Mouse (Mus musculus): Measurements from ENCODE around the gene Gnb1l. TPM values are rescaled to one million over a fixed set of nuclear protein-coding genes. Genes with fewer than 3 reads are reported as not detected.

The Gnb1l gene
- polyA plus RNA-seq, 1 experiment from 2014 or later, result 15.7 TPM

- 2% methylated on average over 57 of the region's 59 CpGs for WGBS
- Histone ChIP-seq H3K4me1 (ENCODE audit: control insufficient read depth, insufficient read depth, low read length) (peaks cover 14% of the 10 kb centered on the region), H3K27me3 (ENCODE audit: control insufficient read depth, insufficient read depth, low read length) (peaks cover 67% of the 10 kb centered on the region), H3K27ac (ENCODE audit: low read depth, low read length) (no peak overlapping the region), H3K4me2 (ENCODE audit: low read depth, low read length) (0 out of 2 replicates have a peak overlapping the region, but pooled peaks have one; percentile 16), H3K36me3 (ENCODE audit: control insufficient read depth, insufficient read depth, low read length) (no peaks in the 10 kb centered on the region), H3K9me3 (ENCODE audit: control insufficient read depth, low read length) (no peaks in the 10 kb centered on the region), H3K4me3 (ENCODE audit: low read depth, low read length) (0 out of 2 replicates have a peak overlapping the region, but pooled peaks have one; percentile 10), H3K9ac (replicated peaks; ENCODE audit: low read depth, low read length) (no peak overlapping the region)
- ATAC-seq (ENCODE audit: low read depth), result peak; percentile 26; the same call in 1 of the 2 replicates
These were observed 92.8 kb downstream of the Gnb1l start for GRCm38 (mm10) chr16:18591047-18592018.

- H3K9ac ChIP-seq (replicated peaks; ENCODE audit: low read depth, low read length), result no peak overlapping the region
- H3K27ac ChIP-seq (ENCODE audit: low read depth, low read length), result no peak overlapping the region
- no peaks in the 10 kb centered on the region for H3K36me3 ChIP-seq (ENCODE audit: control insufficient read depth, insufficient read depth, low read length)
- 79% methylated on average over 2 of the region's 2 CpGs for WGBS
- no peak for ATAC-seq (ENCODE audit: low read depth)
- no peak overlapping the region for H3K4me2 ChIP-seq (ENCODE audit: low read depth, low read length)
- H3K27me3 ChIP-seq (ENCODE audit: control insufficient read depth, insufficient read depth, low read length), result peaks cover 46% of the 10 kb centered on the region
- no peak overlapping the region for H3K4me3 ChIP-seq (ENCODE audit: low read depth, low read length)
- no peaks in the 10 kb centered on the region for H3K9me3 ChIP-seq (ENCODE audit: control insufficient read depth, low read length)
- peaks cover 4% of the 10 kb centered on the region for H3K4me1 ChIP-seq (ENCODE audit: control insufficient read depth, insufficient read depth, low read length)
These were observed 95.4 kb downstream of the Gnb1l start for GRCm38 (mm10) chr16:18593930-18594329.

GRCm38 (mm10) chr16:18596255-18596654, 97.7 kb downstream of the Gnb1l start:
- Histone ChIP-seq H3K4me2 (ENCODE audit: low read depth, low read length) (no peak overlapping the region), H3K36me3 (ENCODE audit: control insufficient read depth, insufficient read depth, low read length) (no peaks in the 10 kb centered on the region), H3K9ac (replicated peaks; ENCODE audit: low read depth, low read length) (no peak overlapping the region), H3K27me3 (ENCODE audit: control insufficient read depth, insufficient read depth, low read length) (peaks cover 22% of the 10 kb centered on the region), H3K4me1 (ENCODE audit: control insufficient read depth, insufficient read depth, low read length) (no peaks in the 10 kb centered on the region), H3K9me3 (ENCODE audit: control insufficient read depth, low read length) (no peaks in the 10 kb centered on the region), H3K27ac (ENCODE audit: low read depth, low read length) (no peak overlapping the region), H3K4me3 (ENCODE audit: low read depth, low read length) (no peak overlapping the region)
- WGBS, result 47% methylated on average over 5 of the region's 5 CpGs
- ATAC-seq (ENCODE audit: low read depth), result no peak

GRCm38 (mm10) chr16:18598006-18598405, 99.5 kb downstream of the Gnb1l start:
- Histone ChIP-seq H3K9me3 (ENCODE audit: control insufficient read depth, low read length) (no peaks in the 10 kb centered on the region), H3K4me1 (ENCODE audit: control insufficient read depth, insufficient read depth, low read length) (no peaks in the 10 kb centered on the region), H3K9ac (replicated peaks; ENCODE audit: low read depth, low read length) (no peak overlapping the region), H3K4me3 (ENCODE audit: low read depth, low read length) (no peak overlapping the region), H3K4me2 (ENCODE audit: low read depth, low read length) (no peak overlapping the region), H3K36me3 (ENCODE audit: control insufficient read depth, insufficient read depth, low read length) (no peaks in the 10 kb centered on the region), H3K27ac (ENCODE audit: low read depth, low read length) (no peak overlapping the region), H3K27me3 (ENCODE audit: control insufficient read depth, insufficient read depth, low read length) (peaks cover 10% of the 10 kb centered on the region)
- ATAC-seq (ENCODE audit: low read depth), result no peak
- WGBS, result 85% methylated on average over 3 of the region's 3 CpGs

GRCm38 (mm10) chr16:18601447-18601846, 102.9 kb downstream of the Gnb1l start:
- Histone ChIP-seq H3K27me3 (ENCODE audit: control insufficient read depth, insufficient read depth, low read length) (no peaks in the 10 kb centered on the region), H3K27ac (ENCODE audit: low read depth, low read length) (no peak overlapping the region), H3K36me3 (ENCODE audit: control insufficient read depth, insufficient read depth, low read length) (no peaks in the 10 kb centered on the region), H3K4me2 (ENCODE audit: low read depth, low read length) (no peak overlapping the region), H3K9ac (replicated peaks; ENCODE audit: low read depth, low read length) (no peak overlapping the region), H3K4me3 (ENCODE audit: low read depth, low read length) (no peak overlapping the region), H3K9me3 (ENCODE audit: control insufficient read depth, low read length) (no peaks in the 10 kb centered on the region), H3K4me1 (ENCODE audit: control insufficient read depth, insufficient read depth, low read length) (no peaks in the 10 kb centered on the region)
- 69% methylated on average over 7 of the region's 7 CpGs for WGBS
- ATAC-seq (ENCODE audit: low read depth), result no peak

- ATAC-seq (ENCODE audit: low read depth), result no peak
- Histone ChIP-seq H3K27ac (ENCODE audit: low read depth, low read length) (no peak overlapping the region), H3K36me3 (ENCODE audit: control insufficient read depth, insufficient read depth, low read length) (no peaks in the 10 kb centered on the region), H3K9me3 (ENCODE audit: control insufficient read depth, low read length) (no peaks in the 10 kb centered on the region), H3K4me2 (ENCODE audit: low read depth, low read length) (no peak overlapping the region), H3K4me3 (ENCODE audit: low read depth, low read length) (no peak overlapping the region), H3K4me1 (ENCODE audit: control insufficient read depth, insufficient read depth, low read length) (no peaks in the 10 kb centered on the region), H3K27me3 (ENCODE audit: control insufficient read depth, insufficient read depth, low read length) (0 out of 2 replicates have a peak, but pooled peaks cover 3% of the 10 kb centered on the region), H3K9ac (replicated peaks; ENCODE audit: low read depth, low read length) (no peak overlapping the region)
- WGBS, result 64% methylated on average over 8 of the region's 8 CpGs
These were observed 105.8 kb downstream of the Gnb1l start for GRCm38 (mm10) chr16:18604267-18604701.

GRCm38 (mm10) chr16:18605705-18606104, 107.2 kb downstream of the Gnb1l start:
- Histone ChIP-seq H3K27ac (ENCODE audit: low read depth, low read length) (no peak overlapping the region), H3K4me2 (ENCODE audit: low read depth, low read length) (no peak overlapping the region), H3K36me3 (ENCODE audit: control insufficient read depth, insufficient read depth, low read length) (no peaks in the 10 kb centered on the region), H3K4me1 (ENCODE audit: control insufficient read depth, insufficient read depth, low read length) (no peaks in the 10 kb centered on the region), H3K27me3 (ENCODE audit: control insufficient read depth, insufficient read depth, low read length) (0 out of 2 replicates have a peak, but pooled peaks cover 3% of the 10 kb centered on the region), H3K9me3 (ENCODE audit: control insufficient read depth, low read length) (no peaks in the 10 kb centered on the region), H3K9ac (replicated peaks; ENCODE audit: low read depth, low read length) (no peak overlapping the region), H3K4me3 (ENCODE audit: low read depth, low read length) (no peak overlapping the region)
- ATAC-seq (ENCODE audit: low read depth), result no peak
- WGBS, result 74% methylated on average over 5 of the region's 5 CpGs

- 0 out of 2 replicates have a peak, but pooled peaks cover 3% of the 10 kb centered on the region for H3K27me3 ChIP-seq (ENCODE audit: control insufficient read depth, insufficient read depth, low read length)
- H3K9ac ChIP-seq (replicated peaks; ENCODE audit: low read depth, low read length), result no peak overlapping the region
- H3K4me2 ChIP-seq (ENCODE audit: low read depth, low read length), result no peak overlapping the region
- WGBS, result 3% methylated on average over 11 of the region's 11 CpGs
- no peaks in the 10 kb centered on the region for H3K36me3 ChIP-seq (ENCODE audit: control insufficient read depth, insufficient read depth, low read length)
- H3K9me3 ChIP-seq (ENCODE audit: control insufficient read depth, low read length), result no peaks in the 10 kb centered on the region
- no peak for ATAC-seq (ENCODE audit: low read depth)
- H3K4me3 ChIP-seq (ENCODE audit: low read depth, low read length), result no peak overlapping the region
- H3K4me1 ChIP-seq (ENCODE audit: control insufficient read depth, insufficient read depth, low read length), result no peaks in the 10 kb centered on the region
- H3K27ac ChIP-seq (ENCODE audit: low read depth, low read length), result no peak overlapping the region
These were observed 109.7 kb downstream of the Gnb1l start for GRCm38 (mm10) chr16:18608226-18608625.

GRCm38 (mm10) chr16:18609099-18609498, 110.6 kb downstream of the Gnb1l start:
- ATAC-seq (ENCODE audit: low read depth), result no peak
- Histone ChIP-seq H3K27me3 (ENCODE audit: control insufficient read depth, insufficient read depth, low read length) (0 out of 2 replicates have a peak, but pooled peaks cover 3% of the 10 kb centered on the region), H3K9me3 (ENCODE audit: control insufficient read depth, low read length) (no peaks in the 10 kb centered on the region), H3K4me3 (ENCODE audit: low read depth, low read length) (no peak overlapping the region), H3K27ac (ENCODE audit: low read depth, low read length) (no peak overlapping the region), H3K9ac (replicated peaks; ENCODE audit: low read depth, low read length) (no peak overlapping the region), H3K4me2 (ENCODE audit: low read depth, low read length) (no peak overlapping the region), H3K4me1 (ENCODE audit: control insufficient read depth, insufficient read depth, low read length) (no peaks in the 10 kb centered on the region), H3K36me3 (ENCODE audit: control insufficient read depth, insufficient read depth, low read length) (no peaks in the 10 kb centered on the region)
- WGBS, result 73% methylated on average over 2 of the region's 2 CpGs

Measured in neural tube, embryonic 14.5 days (tissue).